Mouse (Mus musculus) gastrocnemius, postnatal 25 days (tissue): ENCODE data around the gene Idua. TPM values are rescaled to one million over a fixed set of nuclear protein-coding genes. Genes with fewer than 3 reads are reported as not detected.

Source experiments
- DNase-seq: peaks from one replicate; pipeline ENCODE4 v3.0.0; 2022
- total RNA-seq, 2 experiments: library from RNA; stranded (reverse); gene quantifications; 1 replicate in 1 of 2; 2 replicates in 1 of 2; pipeline ENCODE4 v1.2.3; 2021

Idua gene
- total RNA-seq, 2 experiments from 2014 or later: 7.8 to 9.4 TPM

- no peak for DNase-seq
These were observed 63.9 kb downstream of the Idua start for GRCm38 (mm10) chr5:108724006-108724405.

DNA sequence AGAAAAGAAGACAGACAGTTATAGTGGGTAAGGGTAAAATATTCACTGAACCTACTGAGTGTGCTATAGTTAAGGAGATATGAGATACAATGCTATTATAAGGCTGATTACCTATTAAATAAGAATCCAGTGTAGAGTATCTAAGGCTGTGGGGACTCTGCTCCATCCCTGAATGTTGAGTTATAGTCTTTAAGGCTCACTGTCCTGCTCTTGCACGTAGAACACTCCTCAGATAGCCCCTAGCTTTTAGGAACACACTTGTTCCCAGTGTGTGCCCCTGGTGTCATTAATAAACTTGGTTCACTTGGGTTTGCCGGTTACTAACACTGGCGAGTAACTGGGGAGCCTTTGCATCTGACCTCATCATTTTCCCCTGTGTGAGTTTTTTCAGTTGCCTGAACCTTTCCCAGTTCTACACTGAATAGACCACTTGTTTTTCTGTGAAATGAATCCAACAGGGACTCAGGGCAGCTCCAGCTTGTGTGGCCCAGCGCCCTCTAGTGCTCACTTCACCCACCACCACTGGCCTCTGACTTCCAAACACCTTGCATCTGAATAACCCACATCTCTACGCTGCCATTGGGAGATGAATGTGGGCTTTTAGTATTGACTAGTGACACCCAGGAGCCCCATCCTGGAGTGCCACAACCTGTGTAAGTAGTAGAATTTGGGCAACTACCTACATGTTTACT lies 66.6 kb downstream of the Idua start:
- DNase-seq: peak; percentile 39

DNA sequence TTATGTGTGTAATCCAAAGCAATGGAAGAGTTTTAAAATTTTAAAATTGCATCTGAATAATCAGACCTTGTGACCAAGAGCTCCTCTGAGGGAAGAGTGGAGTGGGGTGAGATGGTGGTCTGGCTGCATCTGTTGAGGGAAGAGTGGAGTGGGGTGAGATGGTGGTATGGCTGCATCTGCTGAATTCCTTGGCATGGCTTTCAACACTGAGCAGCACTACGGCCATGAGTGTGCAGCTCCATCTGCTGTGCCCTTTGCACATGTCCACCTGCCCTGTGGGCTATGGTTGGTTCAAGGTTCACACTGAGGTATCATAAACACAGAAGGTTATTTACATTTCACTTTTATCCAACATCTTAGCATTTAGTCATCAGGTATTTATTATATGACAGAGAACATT lies 67.3 kb downstream of the Idua start:
- no peak for DNase-seq

Other genes starting within 250 kb of the Idua start
- 100 to 1,000 TPM; 764 to 791 TPM for gene Atp5k, start 225.9 kb upstream of the Idua start, total RNA-seq
- under 1 TPM; 0.67 to 0.95 TPM for gene Mfsd7a, start 211.4 kb upstream of the Idua start, total RNA-seq
- gene Pcgf3, start 199.1 kb upstream of the Idua start, total RNA-seq: 10 to 100 TPM; 30.9 to 39.5 TPM
- not detected for gene Cplx1, start 110.3 kb upstream of the Idua start, total RNA-seq
- 10 to 100 TPM in 1 of 2 experiments, 1 to 10 TPM in 1; 9.2 to 11.8 TPM for gene Gak, start 30.6 kb upstream of the Idua start, total RNA-seq
- gene Tmem175, start 30.6 kb upstream of the Idua start, total RNA-seq: 1 to 10 TPM; 5.2 to 5.4 TPM
- gene Dgkq, start 9.3 kb downstream of the Idua start, total RNA-seq: 1 to 10 TPM; 4.7 to 5.0 TPM
- gene Slc26a1, start 15.2 kb downstream of the Idua start, total RNA-seq: not detected
- gene Fgfrl1, start 32.1 kb downstream of the Idua start, total RNA-seq: 10 to 100 TPM; 35.9 to 38.6 TPM
- not detected for gene Rnf212, start 114.7 kb downstream of the Idua start, total RNA-seq
- gene Tmed11, start 135.0 kb downstream of the Idua start, total RNA-seq: not detected
- gene Vmn2r8, start 148.5 kb downstream of the Idua start, total RNA-seq: not detected
- gene Vmn2r9, start 192.3 kb downstream of the Idua start, total RNA-seq: not detected